Mouse (Mus musculus) 3T3-L1 (cell line): ENCODE results near the gene Terf2.
"Not testable (repeated sequence)": the region's sequence is repeated elsewhere in the genome, so short reads cannot be mapped to it uniquely, and the experiment has no call there.

Experiments used
- DNase-seq: peaks from one replicate; pipeline ENCODE4 v3.0.0-alpha.2; 2015; ENCODE audit warnings: low read depth, low spot score

Terf2 gene

DNA sequence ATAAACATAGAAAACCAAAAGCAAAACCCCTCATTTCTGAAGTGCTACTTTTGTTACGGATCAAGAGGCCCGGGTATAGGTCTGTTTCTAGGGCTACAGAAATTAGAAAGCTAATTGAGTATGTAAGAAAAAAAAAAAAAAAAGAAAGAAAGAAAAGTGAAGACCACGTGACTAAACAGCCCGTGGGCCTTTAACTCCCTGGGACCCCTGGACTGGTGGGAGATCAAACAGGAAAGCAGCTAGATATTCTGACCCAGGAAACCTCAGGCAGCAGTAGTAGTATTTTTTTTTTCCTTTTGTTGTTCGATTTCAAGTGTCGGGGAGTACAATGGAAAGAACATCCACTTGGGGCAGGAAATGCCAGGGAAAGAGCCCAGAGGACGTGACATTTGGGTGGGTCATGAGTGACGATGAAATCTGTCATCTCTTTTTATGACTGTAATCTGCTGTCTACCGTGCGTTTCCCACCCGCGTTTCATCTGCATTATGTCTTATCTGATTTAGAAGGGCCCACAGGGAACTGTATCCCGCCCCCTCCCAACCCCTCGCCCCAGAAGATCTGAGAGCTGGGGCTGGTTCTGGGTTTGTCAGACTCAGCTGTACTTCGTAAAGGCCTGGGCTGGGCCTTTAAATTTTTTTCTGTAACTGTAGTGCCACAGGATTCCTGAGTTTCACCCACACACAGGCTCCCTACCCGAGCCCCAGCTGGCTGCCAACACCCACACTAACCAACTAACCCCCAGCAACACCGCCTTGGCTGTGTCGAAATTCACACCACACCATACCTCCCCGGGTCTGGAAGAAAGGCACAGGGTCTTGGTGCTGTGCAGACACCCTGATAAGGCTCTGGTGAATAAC lies 18.0 kb upstream of the Terf2 start:
- peak; percentile 65 for DNase-seq

GRCm38 (mm10) chr8:107113209-107113608 lies 16.9 kb upstream of the Terf2 start:
- no peak for DNase-seq

- DNase-seq = peak; percentile 78
Observed at GRCm38 (mm10) chr8:107111340-107112105, 15.2 kb upstream of the Terf2 start.

- DNase-seq = no peak
Observed at GRCm38 (mm10) chr8:107110629-107111330, 14.4 kb upstream of the Terf2 start.

DNA sequence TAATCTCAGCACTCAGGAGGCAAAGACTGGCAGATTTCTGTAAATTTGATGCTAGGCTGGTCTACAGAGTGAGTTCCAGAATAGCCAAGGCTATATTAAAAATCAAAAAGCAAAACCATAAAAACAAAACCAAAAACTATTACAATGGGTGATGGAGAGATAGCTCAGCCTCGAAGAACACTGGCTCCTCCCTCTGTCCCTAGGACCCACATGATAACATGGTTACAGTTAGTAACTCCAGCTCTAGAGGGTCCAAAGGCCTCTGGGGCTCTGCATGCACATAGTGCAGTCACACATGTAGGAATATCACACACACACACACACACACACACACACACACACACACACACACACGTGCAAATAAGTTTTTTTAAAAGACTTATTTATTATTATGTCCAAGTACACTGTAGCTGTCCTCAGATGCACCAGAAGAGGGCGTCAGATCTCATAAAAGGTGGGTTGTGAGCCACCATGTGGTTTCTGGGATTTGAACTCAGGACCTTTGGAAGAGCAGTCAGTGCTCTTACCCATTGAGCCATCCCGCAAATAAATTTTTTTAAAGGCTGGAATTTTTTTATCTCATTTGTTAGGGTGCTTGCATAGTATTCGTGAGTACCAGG lies 13.6 kb upstream of the Terf2 start:
- no peak for DNase-seq

- no peak for DNase-seq
Observed at GRCm38 (mm10) chr8:107108978-107109720, 12.8 kb upstream of the Terf2 start.

GRCm38 (mm10) chr8:107108089-107108488 lies 11.7 kb upstream of the Terf2 start:
- DNase-seq = not testable (repeated sequence)

DNA sequence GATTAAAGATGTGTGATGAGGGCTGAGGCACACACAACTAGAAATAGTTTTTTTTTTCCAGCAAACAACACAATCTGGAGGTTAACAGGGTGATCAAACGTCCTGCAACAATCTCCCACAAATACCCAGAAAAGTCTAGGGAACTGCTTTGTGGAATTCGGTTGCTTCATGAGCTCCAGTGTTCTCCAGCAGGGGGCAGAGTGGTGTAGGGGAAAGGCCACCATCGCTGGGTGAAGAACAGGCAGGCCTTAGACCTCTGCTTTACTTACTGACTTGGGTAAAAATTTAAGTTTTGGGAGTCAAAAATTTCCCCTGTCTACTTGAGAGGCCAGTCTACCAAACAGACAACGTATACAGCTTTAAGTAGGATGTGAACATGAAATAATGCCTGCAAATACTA lies 8.2 kb upstream of the Terf2 start:
- peak; percentile 91 for DNase-seq

- peak; percentile 67 for DNase-seq
Observed at GRCm38 (mm10) chr8:107100635-107101034, 4.3 kb upstream of the Terf2 start.

- DNase-seq = peak; percentile 57
Observed at GRCm38 (mm10) chr8:107095717-107096365, 506 bp downstream of the Terf2 start.

DNA sequence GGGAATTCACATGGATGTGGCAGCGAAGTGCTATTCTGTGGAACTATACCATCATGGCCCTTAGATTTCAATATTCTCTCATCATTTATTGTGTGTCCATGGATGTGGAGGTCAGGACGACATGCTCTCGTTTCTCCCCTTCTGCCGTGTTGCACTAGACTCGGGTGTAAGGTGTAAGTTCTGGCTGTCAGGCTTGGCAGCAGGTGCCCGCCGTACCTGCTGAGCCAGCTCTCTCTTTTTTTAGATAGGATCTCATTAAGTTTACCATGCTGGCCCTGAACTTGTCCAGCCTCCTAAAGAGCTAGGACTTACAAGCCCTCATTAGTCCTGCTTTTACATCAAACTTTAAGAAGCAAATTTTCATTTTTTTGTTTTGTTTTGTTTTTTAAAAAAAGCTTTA lies 5.8 kb downstream of the Terf2 start:
- no peak for DNase-seq

- no peak for DNase-seq
Observed at GRCm38 (mm10) chr8:107088526-107089063, 7.8 kb downstream of the Terf2 start.

DNA sequence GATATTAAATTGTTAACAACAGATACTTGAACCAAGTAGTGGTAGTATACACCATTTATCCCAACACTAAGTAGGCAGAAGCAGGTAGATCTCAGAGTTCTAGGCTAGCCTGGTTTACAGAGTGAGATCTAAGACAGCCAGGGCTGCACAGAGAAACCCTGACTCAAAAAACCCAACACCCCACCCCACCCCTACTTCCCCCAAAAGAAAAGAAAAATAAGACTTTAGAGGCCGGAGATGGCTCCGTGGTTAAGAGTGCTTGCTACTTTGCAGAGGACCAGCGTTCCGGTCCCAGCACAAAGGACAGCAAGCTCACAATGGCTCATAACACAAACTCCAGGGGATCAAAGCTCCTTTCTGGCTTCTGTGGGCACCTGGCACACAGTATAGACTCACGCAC lies 10.3 kb downstream of the Terf2 start:
- DNase-seq = no peak

DNA sequence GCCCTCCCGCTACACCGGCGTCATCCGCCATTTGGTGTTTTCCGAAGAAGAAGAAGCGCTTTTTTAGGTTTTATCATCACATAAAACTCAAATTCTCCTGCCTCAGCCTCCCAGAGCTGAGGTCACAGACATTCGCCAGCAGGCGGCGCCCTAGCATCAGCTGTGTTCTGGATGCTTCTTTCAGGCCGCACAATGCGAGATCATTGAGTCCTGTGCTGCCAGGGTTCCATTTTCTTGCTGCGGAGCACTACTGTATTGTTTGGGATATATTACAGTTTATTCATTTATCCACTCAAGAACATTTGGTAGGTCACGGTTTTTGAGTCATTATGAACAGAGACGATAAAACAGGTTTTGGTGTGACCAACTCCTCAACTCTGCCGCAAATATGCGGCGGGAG lies 11.0 kb downstream of the Terf2 start:
- DNase-seq = peak; percentile 56

DNA sequence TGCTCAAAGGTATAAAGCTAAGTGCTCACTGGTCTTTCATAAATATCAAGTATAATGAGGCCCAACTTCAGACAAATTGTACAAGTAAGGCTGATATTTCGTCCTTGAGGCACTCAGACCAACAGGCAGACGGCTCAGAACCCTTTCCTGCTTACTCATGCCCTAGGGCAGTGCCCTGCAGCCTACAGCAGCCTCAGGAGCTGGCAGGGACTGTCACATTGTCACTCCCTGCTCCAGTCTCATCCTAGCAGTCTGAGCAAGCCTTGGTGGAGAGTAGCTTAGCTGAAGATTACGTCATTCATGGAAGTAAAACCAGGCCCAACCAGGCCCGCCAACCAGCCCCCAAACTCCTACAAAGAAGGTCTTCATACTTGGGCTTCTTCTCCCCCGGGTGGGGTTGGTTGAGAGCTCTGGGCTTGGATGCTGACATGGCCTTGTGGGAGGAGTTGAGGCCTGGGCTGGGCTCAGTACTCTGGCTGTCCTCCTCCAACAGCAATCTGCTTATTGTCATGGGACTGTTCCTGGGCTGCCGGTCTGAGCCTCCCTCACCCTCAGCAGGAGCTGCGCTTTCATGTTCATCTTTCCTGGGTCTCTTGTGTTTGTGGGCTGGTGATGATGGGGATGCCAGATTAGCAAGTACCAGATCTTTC lies 20.0 kb downstream of the Terf2 start:
- DNase-seq = no peak

- DNase-seq = no peak
Observed at GRCm38 (mm10) chr8:107074128-107074527, 22.2 kb downstream of the Terf2 start.

GRCm38 (mm10) chr8:107073706-107074105 lies 22.6 kb downstream of the Terf2 start:
- DNase-seq = peak; percentile 35

DNA sequence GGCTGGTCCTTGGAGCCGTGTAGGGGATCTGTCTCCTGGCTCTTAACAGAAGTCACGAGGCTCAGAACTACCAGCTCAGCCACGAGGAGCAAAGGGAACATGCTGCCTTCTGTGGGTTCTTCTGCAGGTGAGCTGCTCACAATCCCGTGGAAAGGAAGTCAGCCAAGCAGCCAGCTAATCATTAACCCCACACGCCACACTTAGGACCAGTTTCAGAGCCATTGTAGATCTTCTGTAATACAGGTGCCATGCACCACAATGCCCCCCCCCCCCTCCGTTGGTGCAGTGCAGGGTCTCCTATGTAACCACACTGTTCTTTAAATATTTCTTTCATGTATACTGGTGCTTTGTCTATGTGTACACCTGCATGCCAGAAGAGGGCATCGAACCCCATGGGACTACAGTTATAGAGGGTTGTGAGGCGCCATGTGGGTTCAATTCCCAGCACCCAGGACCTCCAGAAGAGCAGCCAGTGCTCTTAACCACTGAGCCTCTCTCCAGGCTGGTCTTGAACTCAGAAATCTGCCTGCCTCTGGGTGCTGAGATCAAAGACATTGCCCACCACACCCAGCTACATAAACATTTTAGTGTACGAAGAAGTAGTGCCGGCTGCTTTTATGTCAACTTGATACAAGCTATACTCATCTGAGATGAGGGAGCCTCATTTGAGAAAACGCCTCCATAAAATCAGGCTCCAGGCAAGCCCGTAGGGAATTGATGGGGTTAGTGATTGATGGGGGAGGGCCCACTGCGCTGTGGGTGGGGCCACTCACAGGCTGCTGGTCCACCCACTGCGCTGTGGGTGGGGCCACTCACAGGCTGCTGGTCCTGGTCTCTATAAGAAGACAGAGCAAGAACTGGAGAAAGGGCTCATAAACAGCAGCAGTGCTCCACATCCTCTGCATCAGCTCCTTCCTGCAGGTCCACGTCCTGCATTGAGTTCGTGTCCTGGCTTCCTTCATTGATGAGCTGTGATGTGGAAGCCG lies 30.5 kb downstream of the Terf2 start, which contains the start of gene Tmed6:
Gene Tmed6 (minus strand): TSS at position 134 of the 986 bp plus-strand sequence.
- no peak for DNase-seq
